Mouse (Mus musculus): ENCODE measurements at regions not wholly inside any gene's neighbourhood (a gene's known extent, or its start where the extent isn't known, plus 50 kb on each side); places are given as distances from the start of the nearest gene placed in this dataset.

- Histone ChIP-seq H3K36me3 (ENCODE audit: control insufficient read depth, insufficient read depth, low read length) (no peaks in the 10 kb centered on the region), H3K4me2 (ENCODE audit: low read depth, low read length) (no peak overlapping the region), H3K27me3 (ENCODE audit: control insufficient read depth, insufficient read depth, low read length) (no peaks in the 10 kb centered on the region), H3K4me3 (ENCODE audit: low read depth, low read length) (no peak overlapping the region), H3K9me3 (ENCODE audit: control insufficient read depth, low read length) (no peaks in the 10 kb centered on the region), H3K27ac (ENCODE audit: low read depth, low read length) (no peak overlapping the region), H3K4me1 (ENCODE audit: control insufficient read depth, insufficient read depth, low read length) (no peaks in the 10 kb centered on the region), H3K9ac (replicated peaks; ENCODE audit: low read depth, low read length) (no peak overlapping the region)
- peak; percentile 38; the same call in 1 of the 2 replicates for ATAC-seq (ENCODE audit: low read depth)
- 67% methylated on average over 7 of the region's 7 CpGs for WGBS
Measured at GRCm38 (mm10) chr3:10697698-10698452, 362.4 kb upstream of the Gm38303 start.

- no peaks in the 10 kb centered on the region for H3K27me3 ChIP-seq (ENCODE audit: control insufficient read depth, insufficient read depth, low read length)
- no peaks in the 10 kb centered on the region for H3K9me3 ChIP-seq (ENCODE audit: control insufficient read depth, low read length)
- H3K9ac ChIP-seq (replicated peaks; ENCODE audit: low read depth, low read length): no peak overlapping the region
- H3K27ac ChIP-seq (ENCODE audit: low read depth, low read length): no peak overlapping the region
- H3K4me2 ChIP-seq (ENCODE audit: low read depth, low read length): no peak overlapping the region
- H3K4me1 ChIP-seq (ENCODE audit: control insufficient read depth, insufficient read depth, low read length): no peaks in the 10 kb centered on the region
- H3K4me3 ChIP-seq (ENCODE audit: low read depth, low read length): no peak overlapping the region
- no peaks in the 10 kb centered on the region for H3K36me3 ChIP-seq (ENCODE audit: control insufficient read depth, insufficient read depth, low read length)
- ATAC-seq (ENCODE audit: low read depth): peak; percentile 35; the same call in 1 of the 2 replicates
- 49% methylated on average over 4 of the region's 4 CpGs for WGBS
Measured at GRCm38 (mm10) chr3:10685501-10685951, 350.0 kb upstream of the Gm38303 start.

- 52% methylated on average over 6 of the region's 6 CpGs for WGBS
- H3K4me3 ChIP-seq (ENCODE audit: low read depth, low read length): no peak overlapping the region
- no peaks in the 10 kb centered on the region for H3K27me3 ChIP-seq (ENCODE audit: control insufficient read depth, insufficient read depth, low read length)
- H3K27ac ChIP-seq (ENCODE audit: low read depth, low read length): no peak overlapping the region
- no peaks in the 10 kb centered on the region for H3K36me3 ChIP-seq (ENCODE audit: control insufficient read depth, insufficient read depth, low read length)
- ATAC-seq (ENCODE audit: low read depth): peak; percentile 88
- H3K9ac ChIP-seq (replicated peaks; ENCODE audit: low read depth, low read length): no peak overlapping the region
- no peak overlapping the region for H3K4me2 ChIP-seq (ENCODE audit: low read depth, low read length)
- H3K4me1 ChIP-seq (ENCODE audit: control insufficient read depth, insufficient read depth, low read length): no peaks in the 10 kb centered on the region
- H3K9me3 ChIP-seq (ENCODE audit: control insufficient read depth, low read length): no peaks in the 10 kb centered on the region
Measured at GRCm38 (mm10) chr3:10684885-10685500, 349.5 kb upstream of the Gm38303 start.

GRCm38 (mm10) chr3:10681938-10682337, 346.5 kb upstream of the Gm38303 start:
- no peak overlapping the region for H3K27ac ChIP-seq (ENCODE audit: low read depth, low read length)
- H3K4me1 ChIP-seq (ENCODE audit: control insufficient read depth, insufficient read depth, low read length): no peaks in the 10 kb centered on the region
- no peaks in the 10 kb centered on the region for H3K9me3 ChIP-seq (ENCODE audit: control insufficient read depth, low read length)
- H3K27me3 ChIP-seq (ENCODE audit: control insufficient read depth, insufficient read depth, low read length): no peaks in the 10 kb centered on the region
- no peak overlapping the region for H3K4me3 ChIP-seq (ENCODE audit: low read depth, low read length)
- H3K4me2 ChIP-seq (ENCODE audit: low read depth, low read length): no peak overlapping the region
- H3K9ac ChIP-seq (replicated peaks; ENCODE audit: low read depth, low read length): no peak overlapping the region
- no peaks in the 10 kb centered on the region for H3K36me3 ChIP-seq (ENCODE audit: control insufficient read depth, insufficient read depth, low read length)
- ATAC-seq (ENCODE audit: low read depth): no peak

GRCm38 (mm10) chr3:10647975-10648511, 312.6 kb upstream of the Gm38303 start:
- no peak for ATAC-seq (ENCODE audit: low read depth)
- no peaks in the 10 kb centered on the region for H3K27me3 ChIP-seq (ENCODE audit: control insufficient read depth, insufficient read depth, low read length)
- no peak overlapping the region for H3K9ac ChIP-seq (replicated peaks; ENCODE audit: low read depth, low read length)
- H3K4me1 ChIP-seq (ENCODE audit: control insufficient read depth, insufficient read depth, low read length): no peaks in the 10 kb centered on the region
- H3K27ac ChIP-seq (ENCODE audit: low read depth, low read length): no peak overlapping the region
- no peak overlapping the region for H3K4me3 ChIP-seq (ENCODE audit: low read depth, low read length)
- no peak overlapping the region for H3K4me2 ChIP-seq (ENCODE audit: low read depth, low read length)
- no peaks in the 10 kb centered on the region for H3K36me3 ChIP-seq (ENCODE audit: control insufficient read depth, insufficient read depth, low read length)
- H3K9me3 ChIP-seq (ENCODE audit: control insufficient read depth, low read length): no peaks in the 10 kb centered on the region
- WGBS: 78% methylated on average over 3 of the region's 3 CpGs

All from neural tube, embryonic 14.5 days (tissue).